Mouse (Mus musculus): ENCODE data around the gene Nudt17. TPM values are rescaled to one million over a fixed set of nuclear protein-coding genes. Genes with fewer than 3 reads are reported as not detected.
"Not testable (repeated sequence)": the region's sequence is repeated elsewhere in the genome, so short reads cannot be mapped to it uniquely, and the experiment has no call there.

Gene Nudt17
- total RNA-seq, 2 experiments from 2014 or later = 0.92 to 1.5 TPM

DNA sequence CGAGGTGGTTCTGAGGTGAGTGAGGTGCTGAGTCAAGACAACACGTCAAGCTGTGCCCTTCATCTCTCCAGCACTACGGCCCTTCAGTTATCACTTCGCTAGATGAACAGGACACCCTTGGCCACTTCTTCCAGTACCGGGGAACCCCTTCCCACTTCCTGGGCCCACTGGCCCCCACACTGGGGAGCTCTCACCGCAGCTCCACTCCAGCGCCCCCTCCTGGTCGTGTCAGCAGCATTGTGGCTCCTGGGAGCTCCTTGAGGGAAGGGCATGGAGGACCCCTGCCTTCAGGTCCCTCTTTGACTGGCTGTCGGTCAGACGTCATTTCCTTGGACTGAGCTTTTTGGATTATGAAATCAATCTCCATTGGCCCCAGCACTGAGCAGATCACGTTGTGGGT, 3.6 kb downstream of the Nudt17 start:
- DNase-seq = peak; percentile 54

DNA sequence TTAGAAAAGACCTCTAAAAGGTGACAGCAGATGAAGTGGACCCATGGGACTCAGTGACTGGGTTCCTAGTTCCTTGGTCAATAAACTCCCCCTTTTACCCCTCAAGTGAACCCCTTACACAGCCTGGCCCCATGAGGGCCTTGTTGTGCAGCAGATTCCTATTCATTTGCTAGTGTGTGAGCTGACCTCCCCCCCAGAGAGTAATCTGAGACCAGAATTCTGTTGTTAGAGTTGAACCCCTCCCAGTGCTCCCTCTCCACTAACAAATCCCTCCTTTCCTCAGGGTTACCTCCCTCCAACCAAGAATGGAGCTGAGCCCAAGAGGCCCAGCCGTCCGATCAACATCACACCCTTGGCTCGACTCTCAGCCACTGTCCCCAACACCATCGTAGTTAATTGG, 7.4 kb downstream of the Nudt17 start:
- DNase-seq = no peak

DNA sequence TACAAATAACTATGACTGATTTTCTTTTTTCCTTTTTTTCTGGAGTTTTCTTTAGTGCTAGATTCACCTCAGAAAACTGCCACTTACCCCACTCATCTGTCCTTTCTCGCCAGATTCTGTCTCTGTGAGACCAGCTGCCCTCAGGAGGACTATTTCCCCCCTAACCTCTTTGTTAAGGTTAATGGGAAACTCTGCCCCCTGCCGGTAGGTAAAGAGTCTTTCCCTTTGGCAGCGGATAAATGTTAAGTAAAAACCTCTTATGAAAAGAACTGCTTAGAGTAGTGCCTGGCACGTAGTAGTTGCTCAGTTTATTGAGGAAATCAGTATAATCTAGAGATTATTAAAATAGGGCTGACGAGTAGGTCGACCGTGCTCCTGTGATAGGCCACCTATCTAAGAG, 8.0 kb downstream of the Nudt17 start:
- peak; percentile 39 for DNase-seq

DNA sequence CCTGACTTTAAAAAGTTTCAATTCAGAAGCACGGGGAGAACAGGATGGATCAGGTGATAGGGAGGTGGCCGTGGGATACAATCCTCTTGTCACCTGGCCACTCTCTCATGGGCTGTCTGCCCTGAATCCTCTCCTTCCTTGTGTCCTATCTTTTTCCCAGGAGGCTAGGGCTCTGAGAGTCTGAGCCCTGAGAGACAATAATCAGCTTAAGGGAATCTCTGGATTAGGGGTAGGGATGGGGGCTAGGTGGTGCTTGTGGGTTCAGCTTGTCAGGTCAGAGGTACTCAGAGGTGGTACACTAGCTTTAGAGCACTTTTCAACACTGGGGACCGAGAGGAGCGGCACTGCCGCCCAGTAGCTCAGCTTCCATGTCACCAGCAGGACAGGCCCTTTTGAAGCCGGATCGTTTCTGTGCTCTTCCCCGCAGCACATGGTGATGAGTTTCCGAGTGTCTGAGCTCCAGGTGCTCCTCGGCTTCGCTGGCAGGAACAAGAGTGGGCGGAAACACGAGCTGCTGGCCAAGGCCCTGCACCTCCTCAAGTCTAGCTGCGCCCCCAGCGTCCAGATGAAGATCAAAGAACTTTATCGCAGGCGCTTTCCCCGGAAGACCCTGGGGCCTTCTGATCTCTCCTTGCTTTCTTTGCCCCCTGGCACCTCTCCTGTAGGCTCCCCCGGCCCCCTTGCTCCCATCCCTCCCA, 9.2 kb downstream of the Nudt17 start:
- no peak for DNase-seq

DNA sequence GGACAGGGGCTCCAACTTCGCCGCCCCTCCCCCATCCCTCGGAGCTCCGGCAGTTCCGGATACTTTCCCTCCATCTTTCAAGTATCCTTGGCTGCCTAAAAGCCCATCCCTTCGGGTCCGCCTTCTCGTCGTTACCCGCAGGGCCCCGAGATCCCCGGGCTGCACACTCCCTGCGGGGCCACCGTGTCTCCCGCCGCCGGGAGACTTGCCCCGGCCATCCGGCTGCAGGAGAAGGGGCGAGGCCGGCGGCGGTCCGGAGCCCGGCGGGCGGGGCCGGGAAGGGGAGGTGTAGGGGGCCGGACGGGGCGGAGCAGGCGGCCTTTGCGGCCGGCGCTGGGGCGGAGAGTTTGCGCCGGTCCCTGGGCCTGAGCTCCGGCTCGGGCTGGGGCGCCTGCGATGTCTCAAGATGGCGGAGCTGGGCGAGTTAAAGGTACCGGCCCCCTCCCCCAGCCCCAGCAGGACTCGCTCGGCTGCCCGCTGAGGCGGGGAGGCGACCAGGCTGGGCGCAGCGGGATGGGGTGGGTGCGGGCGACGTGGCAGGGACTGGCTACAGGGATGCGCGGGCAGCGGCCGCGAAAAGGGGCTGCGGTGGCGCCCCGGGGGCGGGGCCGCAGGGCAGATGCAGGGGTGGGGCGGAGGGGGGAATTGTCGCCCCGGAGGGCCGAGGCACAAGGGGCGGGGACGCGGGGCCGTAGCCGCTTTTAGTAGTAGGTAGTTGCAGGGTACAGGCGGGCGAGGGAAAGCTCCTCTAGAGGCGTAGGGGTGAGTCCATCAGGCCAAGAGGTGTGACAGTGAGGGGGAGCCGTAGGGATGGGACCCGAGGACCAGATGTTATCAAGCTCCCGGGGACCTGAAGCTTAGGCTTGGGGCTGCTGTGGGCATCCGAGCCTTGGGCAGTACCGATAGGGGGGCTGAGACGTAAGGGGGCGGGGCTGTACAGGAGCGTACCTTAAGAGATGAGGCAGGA, 11.3 kb downstream of the Nudt17 start:
- peak; percentile 92 for DNase-seq

DNA sequence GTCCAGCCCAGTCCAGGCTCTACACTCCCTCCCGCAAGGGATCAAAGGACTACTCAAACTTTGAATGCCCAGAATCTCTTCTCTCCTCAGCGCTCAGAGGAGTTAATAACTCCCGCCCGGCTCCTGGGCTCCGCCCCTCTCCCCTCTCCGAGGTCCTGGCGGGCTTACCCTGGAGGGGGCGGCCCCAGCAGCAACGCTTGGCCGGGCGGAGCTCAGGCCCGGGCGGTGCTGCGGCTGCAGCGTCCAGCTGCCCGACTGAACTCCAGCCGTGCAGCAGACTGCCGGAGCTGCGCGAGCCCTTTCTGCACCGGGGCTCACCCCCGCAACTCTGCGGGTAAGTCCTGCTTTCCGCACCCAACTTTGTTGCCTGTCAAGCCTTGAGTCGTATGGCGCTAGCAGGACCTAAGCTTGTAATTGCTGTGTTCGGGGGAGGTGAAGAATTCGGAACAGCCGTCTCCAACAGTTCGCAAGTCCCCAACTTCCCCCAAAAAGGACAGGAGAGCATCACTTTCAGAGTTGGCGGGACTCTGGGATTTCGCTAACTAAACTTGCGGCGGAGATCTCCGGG, 12.1 kb downstream of the Nudt17 start, which contains the start of gene Pias3:
Pias3 (plus strand) TSS at position 187 of the 568 bp plus-strand sequence.
- DNase-seq = peak; percentile 85

DNA sequence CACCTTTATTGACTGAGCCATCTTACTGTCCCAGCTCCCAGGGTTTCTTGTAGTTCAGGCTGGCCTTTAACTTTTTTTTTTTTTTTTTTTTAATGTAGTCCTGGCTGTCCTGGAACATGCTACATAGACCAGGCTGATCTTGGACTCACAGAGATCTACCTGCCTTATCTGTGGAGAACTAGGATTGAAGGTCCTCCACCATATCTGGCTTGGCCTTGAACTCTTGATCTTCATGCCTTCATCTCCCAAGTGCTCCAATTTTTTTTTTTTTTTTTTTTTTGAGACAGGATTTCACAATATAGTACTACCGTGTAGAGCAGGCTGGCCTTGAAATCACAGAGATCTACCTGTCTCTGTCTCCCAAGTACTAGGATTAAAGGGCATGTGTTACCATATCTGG, 14.8 kb downstream of the Nudt17 start:
- DNase-seq = no peak

DNA sequence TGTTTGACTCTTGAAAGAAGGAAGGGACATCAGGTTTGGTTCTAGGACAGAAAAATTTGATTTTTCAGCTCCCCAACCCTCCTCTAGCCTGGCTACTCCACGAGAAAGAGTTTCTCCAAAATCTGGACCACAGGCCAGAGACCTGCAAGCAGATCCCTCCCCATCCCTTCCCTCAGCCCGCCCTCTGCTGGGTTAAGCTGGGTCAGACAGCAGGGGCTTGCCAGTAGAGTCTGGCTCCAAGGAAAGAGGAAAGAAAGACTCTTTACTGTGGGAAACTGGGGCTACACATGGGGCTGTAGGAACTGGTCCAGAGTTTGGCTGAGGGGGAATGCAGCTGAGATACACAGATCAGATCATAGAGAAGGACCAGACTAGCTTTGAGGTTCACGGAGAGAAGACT, 15.9 kb downstream of the Nudt17 start:
- peak; percentile 60 for DNase-seq

DNA sequence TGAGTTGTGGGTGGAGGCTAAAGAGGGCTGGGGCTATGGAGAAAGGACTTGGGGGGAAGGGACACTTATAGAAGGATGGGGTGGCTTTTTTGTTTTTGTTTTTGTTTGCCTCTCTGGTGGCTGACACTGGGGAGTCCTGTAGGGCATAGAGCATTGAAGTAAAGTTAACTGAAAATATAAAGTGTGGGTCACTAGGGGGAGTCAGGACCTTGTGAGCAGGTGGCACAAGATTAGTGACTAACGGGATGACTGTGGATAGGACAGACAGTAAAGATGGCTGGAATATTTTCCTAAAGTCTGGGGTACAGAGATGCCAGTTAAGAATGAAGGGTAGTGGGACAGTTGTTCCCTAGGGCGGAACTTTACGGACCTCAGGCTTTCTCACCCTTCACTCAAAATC, 18.1 kb downstream of the Nudt17 start:
- DNase-seq = no peak

DNA sequence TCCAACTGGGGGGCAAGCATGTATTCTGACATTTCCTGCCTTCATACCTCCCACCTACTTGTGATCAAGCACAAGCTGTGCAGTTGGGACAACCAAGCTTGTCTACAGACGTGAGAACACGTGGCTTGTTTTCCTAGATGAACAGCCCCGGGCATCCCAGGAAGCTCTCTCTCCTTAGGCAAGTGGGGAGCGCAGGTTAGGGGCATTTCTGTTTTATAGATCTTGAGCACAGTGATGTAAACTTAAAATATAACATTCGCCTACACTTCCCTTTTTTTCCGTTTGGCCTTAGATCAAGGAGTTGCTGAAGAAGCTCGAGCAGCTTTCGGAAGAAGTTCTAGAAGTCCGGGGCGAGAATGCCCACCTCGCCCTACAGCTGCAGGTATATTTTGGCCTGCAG, 19.5 kb downstream of the Nudt17 start:
- no peak for DNase-seq

DNA sequence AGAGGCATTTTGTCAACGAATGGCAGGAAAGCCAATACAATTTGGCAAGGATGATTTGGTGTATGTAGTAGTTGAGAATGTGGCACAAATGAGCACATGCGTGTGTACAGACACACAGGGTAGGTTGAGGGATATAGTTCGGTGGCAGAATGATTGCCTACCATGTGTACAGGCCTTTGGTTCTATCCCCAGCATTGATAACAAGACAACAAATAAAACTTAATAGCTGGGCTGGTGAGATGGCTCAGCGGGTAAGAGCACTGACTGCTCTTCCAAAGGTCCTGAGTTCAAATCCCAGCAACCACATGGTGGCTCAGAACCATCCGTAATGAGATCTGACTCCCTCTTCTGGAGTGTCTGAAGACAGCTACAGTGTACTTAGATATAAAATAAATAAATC, 22.3 kb downstream of the Nudt17 start:
- not testable (repeated sequence) for DNase-seq

DNA sequence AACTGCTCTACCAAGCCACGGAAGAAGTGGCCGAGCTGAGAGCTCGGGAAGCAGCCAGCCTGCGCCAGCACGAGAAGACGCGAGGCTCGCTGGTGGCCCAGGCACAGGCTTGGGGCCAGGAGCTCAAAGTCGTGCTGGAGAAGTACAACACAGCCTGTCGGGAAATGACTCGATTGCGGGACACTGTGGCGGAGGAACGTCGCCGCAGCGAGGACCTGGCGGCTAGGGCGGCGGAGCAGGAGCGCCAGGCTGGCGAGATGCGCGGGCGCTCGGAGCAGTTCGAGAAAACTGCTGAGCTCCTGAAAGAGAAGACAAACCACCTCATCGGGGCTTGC, 23.6 kb downstream of the Nudt17 start:
- no peak for DNase-seq

DNA sequence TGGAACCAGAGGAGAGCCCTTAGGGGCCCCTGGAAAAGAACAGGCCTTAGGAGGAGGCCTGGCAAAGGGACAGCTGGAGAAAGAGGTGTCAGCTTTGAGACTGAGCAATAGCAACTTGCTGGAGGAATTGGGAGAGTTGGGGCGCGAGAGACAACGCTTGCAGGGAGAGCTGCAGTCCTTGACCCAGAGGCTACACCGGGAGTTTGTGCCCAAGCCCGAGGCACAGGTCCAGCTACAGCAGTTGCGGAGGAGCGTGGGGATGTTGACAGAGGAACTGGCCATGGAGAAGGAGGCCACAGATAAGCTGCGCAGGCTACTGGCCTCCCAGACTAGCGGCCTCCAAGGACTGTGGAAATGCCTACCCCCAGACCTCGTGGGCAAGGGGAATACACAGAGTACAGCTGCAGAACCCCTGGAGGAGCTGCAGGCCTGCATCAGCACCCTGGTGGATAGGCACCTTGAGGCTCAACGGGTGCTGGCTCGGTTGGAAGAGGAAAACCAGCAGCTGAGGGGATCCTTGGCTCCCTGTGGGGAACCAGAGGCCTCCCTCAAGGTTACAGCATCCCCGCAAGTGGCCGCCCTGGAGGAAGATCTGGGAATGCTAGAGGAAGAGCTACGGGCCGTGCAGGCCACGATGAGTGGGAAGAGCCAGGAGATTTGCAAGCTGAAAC, 24.1 kb downstream of the Nudt17 start:
- DNase-seq = no peak

DNA sequence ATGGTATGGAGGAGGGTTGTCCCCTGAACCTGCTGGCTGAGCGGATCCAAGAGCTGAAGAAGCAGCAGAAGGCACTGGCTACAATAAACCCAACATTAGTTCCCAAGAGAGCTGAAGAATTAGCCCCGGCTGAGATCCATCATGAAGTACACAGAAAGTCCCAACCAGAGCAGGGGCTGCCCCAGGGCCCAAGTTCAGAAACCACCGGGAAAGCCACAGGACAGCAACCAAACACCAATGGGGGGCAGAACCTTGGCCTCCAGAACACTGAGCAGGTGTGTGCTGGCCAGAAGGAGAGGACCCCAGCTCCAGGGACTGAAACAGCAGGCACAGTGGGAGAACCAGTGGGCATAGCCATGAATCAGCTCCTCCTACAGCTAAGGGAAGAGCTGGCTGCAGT, 24.9 kb downstream of the Nudt17 start:
- DNase-seq = no peak

DNA sequence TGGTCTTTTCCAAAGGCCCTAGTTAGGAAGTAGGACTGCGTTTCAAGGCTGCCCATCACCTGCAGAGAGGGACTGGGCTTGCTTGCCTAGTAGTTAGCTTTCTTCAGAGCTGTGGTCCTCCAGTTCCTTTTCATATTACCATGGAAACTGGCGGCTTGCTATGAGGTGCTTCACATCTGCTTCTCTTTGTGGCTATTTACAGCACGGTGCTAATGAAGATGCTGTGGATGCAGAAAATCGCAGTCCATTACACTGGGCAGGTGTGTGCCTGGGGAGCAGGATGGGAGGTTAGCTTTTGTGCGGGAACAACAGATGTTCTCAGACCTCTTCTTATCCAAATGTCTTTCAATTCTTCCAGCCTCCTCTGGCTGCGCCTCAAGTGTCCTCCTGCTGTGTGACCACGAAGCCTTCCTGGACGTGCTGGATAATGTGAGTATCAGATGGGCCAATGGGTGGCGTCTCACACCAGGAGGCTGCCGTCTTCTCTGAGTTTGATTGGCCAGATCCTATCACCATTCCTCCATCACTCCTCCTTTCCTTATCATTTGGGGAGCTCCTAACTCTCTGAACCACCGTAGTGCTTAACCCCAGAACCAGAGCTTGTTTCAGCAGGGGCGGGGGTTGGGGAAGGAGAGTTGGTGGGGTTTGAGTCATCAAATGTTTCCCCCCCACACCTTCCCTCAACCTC, 27.9 kb downstream of the Nudt17 start:
- no peak for DNase-seq

DNA sequence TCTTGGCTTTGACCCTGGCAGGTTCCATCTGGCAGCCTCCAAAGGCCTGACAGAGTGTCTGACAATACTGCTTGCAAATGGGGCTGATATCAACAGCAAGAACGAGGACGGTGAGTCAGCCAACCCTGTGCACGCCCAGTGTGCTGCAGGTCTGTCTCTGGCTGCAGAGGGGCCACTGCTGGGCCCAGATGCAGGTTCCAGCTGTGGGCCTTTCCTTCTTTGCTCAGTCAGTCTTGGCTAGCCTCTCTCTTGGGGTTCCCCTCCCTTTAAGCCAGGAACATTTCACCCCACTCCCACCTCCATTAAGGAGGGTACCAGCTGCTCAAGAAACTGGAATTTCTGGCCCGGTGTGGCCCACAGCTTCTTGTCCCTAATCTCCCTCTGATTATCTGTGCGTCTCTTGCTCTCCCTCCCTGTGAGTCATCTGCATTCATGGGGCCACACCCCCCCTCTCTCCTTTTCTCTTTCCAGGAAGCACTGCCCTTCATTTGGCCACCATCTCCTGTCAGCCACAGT, 29.1 kb downstream of the Nudt17 start:
- no peak for DNase-seq

DNA sequence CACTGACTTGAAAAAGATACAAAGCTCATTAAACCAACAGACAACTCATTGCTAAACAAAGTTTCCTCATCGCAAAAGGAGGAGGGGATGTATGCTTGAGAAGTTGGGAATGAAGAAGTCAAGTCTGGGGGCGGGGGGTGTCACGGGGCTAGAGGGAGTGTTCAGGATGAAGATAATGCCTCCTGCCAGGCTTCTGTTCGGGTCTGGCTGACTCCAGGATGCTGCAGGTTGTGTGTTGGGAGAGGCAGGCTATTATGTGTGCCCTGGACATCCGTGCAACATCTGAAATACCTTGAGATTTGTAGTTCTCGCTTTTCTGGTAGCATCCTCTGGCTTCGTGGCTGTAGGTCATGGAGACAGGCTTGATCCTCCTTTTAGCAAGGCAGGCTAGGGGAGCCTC, 29.9 kb downstream of the Nudt17 start:
- DNase-seq = no peak

DNA sequence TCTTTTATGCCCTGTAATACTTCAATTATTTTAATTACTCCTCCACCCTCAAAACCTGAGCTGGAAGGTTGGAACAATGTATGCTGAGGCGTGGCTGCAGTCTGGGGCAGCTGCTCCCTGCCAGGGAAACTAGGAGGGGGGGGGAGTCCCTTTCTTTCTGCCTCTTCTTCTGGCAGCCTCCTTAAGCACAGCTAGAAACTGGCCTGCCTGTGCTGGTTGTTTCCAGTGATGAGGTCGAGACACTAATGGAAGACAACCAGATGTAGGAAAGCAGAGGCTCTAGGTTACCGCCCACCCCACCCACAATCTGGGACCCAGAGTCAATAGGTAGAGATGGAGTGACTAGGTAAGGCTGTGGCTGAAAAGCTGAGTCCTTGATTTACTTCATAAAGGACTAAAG, 32.7 kb downstream of the Nudt17 start:
- no peak for DNase-seq

DNA sequence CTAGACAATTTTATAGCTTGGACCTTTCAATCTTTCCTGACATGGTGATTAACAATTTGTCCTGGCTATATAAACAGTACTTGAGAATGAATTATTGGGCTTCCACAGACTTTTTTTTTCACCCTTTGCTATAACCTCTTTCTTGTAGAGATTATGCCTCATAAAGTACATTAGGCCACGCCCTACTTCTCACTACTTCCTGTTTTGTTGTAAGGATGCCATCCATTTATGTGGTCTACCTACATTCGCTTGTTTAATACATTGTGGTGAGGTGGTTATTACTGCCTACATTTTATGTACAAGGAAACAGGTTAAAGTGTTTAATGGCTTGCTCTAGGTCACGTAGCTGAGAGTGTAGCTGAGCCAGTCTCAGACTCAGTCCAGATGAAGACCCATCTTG, 33.2 kb downstream of the Nudt17 start:
- no peak for DNase-seq

DNA sequence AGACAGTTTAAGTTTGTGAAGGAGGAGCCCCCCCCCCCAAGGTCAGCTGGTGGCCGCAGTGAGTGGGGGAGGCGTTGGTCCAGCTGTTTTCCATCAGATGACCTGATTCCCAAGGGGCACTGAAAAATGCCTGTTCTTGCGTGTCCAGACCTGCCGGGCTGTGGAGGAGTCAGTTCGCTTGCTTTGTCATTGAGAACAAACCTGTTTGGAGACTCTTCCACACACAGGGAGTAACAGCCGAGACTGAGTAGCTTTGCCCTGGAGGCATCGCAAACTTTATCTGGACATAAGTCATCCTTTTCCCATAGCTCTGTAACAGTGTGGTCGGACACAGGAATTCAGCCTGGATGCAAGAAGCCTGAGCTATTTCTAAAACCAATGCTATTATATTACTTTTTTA, 33.9 kb downstream of the Nudt17 start:
- no peak for DNase-seq

DNA sequence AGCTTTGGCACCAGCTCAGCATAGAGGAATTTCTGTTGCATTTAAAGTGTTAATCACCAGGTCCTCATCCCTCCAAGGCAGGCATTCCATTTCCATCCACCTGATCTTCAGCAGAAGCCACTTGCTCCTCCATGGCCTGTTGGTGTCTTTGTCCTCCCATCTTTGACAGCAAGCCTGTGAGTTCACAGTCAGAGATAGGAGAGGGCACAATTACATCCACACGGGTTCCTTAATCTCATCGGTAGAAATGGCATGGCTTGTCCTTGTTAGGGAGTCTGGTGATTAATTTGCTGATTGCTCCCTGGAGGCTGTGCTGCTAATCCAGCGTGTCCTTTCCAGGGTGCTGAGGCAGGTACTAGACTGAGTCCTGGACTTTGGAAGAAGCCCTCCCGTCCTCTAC, 34.8 kb downstream of the Nudt17 start:
- no peak for DNase-seq

DNA sequence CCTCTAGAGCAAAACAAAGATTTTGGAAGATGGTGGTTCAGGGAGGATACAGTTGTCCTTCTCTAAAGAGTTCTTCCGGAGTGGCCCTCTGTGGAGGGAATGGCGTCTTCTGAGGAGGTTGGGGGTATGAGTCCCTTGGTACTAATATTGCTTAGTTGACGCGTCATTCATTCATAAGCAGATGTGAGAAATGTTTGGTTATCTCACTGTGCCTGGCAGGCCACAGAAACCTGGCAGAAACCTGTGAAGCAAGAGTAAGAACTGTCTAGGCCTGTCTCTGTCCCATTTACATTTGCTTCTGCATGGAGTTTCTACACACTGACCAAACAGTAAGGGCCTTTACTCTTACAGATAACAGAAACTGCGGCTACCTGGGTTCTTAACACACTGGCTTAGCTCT, 36.8 kb downstream of the Nudt17 start:
- no peak for DNase-seq

Data from gastrocnemius, postnatal 10 days (tissue).